Mouse (Mus musculus): ENCODE results near the gene Zbtb20.

DNA sequence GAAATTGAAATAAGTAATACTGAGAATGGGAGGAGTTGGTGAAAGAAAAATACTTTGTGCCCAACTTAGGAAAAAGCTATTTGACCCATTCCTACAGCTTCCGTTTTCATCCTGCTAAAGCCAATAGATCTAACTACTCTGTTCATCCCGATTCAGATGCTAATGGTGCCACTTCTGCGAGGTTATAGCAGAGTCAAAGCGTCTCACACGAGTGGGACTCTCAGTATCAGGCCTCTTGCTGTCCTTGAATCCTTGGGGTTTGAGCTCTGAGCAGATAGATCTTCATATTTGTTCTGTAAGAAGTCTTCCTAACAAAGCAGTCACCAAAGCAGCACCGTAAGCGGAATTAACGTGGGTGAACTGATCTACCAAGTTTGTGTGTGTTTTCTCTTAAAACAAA lies 37.6 kb downstream of the Zbtb20 start:
- TF ChIP-seq CTCF (IDR thresholded peaks at IDR 0.05; ENCODE audit: low read depth, low read length) = no peak
- no peak for TF ChIP-seq TAL1 (conservative IDR thresholded peaks at IDR 0.05; ENCODE audit: low read depth, low read length)

Measured in G1E (cell line).